Mouse (Mus musculus): ENCODE results near the gene Itpk1.

Itpk1 gene

DNA sequence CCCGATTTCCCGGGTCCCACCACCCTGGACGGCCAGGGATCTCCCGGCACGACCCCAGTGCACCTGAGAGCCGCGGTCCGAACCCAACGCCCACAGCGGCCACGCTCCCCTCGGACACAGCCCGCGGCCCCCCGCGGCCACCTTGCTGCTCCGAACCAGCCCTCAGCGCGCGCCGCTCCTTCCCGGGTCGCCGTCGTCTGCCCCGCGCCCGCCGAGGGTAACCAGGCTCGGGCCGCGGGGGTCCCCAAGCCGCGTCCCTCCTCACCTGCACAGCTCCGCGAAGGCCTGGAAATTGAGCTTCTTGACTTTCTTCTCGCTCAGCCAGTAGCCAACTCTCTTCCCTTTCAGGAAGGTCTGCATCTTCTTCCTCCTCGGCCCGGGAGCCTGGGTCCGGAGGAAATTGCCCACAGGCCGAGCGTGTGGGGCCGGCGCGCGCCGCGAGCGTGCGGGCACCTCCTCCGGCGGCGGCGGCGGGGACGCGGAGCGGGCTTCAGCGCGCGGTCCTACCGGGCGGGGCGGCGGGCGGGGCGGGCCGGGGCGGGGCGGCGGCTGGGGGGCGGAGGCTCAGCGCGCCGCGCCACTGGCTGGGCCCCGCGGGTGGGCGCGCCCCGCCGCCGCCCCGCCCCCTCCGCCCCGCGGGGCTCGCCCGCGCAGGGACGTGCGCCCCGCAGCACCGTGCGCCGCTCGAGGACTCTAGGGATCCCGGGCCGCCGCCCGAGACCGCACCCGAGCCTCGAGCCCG lies at the start of gene Itpk1:
Gene Itpk1, minus strand, starts transcription at position 474 of the 742 bp plus-strand sequence.
- no peak for DNase-seq (ENCODE audit: low read depth, low spot score)

DNA sequence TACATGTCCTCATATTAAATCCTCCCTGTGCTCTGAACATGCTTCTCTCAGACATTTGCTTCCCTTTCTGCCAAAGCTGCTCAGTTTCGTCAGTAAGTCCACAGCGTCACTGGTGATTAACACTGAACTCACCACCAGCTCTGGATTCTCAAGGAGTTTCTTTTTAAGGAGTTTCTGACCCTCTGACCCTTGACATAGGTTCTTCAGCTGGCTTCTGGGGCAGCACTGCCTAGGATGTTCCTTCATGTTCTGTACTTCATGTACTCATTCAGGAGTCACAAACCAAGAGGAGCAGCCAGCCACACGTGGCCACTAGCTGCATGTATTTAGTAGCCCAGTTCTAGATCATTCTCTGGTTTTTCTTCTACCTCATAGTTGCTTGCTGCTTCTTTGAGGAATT lies 43.5 kb upstream of the Itpk1 start:
- DNase-seq (ENCODE audit: low read depth, low spot score): no peak

DNA sequence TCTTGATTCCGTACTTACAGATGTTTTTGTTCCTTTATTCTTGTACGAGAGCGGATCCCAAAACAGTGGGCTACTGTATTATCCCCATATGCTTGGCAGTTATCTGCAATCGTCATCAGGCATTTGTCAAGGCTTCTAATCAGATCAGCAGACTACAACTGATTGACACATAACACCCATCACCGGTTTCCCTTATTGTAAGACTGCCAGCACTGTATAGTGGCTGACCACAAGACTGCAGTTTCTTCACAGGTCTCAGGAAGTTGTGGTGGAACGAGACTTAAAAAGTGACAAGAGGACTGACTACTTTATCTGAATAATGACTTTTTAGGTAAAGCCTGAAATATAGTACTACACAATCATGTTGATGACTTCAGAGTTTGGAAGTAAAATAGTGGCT lies 40.1 kb upstream of the Itpk1 start:
- DNase-seq (ENCODE audit: low read depth, low spot score): peak; percentile 62

DNA sequence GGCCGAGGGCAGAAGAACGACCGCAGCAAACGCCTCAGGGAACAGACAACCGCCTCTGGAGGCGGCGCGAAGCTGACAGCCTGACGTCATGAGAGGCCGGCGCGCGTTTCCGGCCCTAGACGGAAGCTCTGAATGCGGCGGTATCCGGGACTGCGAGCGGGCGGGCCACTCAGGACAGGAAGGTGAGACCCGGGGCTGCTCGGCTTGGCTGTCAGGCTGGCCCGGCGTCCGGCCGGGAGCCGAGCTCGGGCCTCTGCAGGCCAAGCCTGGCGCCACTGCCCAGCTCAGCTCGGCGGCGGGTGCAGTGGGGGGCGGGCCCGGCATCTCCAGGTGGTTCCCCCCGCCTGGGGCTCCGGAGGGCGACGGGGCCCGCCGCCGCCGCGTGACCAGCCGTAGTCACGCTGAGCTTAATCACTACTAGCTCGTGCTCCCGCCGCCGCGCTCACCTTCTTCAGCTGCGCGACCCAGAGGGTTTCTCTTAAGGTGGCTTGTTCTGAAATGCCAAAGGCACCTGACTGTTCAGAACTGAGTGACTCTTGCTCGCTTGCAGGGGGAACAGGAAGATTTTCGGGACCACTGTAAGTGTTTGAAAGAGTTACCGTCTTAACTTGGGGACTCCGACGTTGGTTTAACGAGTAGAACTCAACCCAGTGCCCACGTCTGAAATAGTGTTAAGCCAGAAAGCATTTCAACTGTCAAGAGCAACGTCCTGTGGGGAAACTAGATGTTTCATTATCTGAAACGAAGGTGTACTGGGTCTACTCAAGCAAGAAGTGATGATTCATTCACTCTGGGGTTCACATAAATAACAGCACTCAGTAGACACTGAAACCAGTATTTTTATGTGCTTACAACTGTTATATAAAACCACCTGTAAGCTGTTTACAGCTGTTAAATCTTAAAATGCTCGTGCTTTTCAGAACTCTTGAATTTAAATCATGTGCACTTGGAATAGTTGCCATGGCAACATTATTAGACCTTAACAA lies 39.2 kb upstream of the Itpk1 start, which contains the start of the genes Moap1 and Tmem251:
Gene Moap1, minus strand, starts transcription at position 73 of the 986 bp plus-strand sequence.
Gene Tmem251, plus strand, starts transcription at position 174 of the 986 bp plus-strand sequence.
- DNase-seq (ENCODE audit: low read depth, low spot score): peak; percentile 86

DNA sequence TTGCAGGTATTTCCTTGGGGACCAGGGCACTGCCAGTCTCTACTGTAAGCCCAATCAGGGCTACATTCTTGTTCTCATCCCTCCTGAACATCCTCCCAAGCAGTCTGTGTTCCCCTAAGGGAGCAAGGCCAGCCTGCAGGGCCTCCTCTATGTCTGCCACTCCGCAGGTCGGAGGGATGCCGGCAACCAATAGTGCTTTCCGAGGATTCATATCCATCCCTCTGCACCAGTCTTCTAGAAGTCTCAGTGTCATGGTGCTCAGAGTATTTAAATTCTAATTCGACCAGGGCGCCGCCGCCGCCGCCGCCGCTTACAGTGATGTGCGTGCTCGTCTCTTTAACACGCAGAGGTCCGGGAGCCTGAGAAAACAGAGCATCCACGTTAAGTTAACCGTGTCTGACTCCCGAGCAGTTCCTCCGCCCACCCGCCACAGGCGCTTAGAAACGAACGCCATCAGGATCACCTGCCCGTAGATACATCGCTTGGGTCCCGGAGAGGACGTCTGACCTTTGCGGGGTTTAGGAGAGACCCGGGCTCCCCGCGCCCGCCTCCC lies 38.4 kb upstream of the Itpk1 start:
- DNase-seq (ENCODE audit: low read depth, low spot score): no peak

DNA sequence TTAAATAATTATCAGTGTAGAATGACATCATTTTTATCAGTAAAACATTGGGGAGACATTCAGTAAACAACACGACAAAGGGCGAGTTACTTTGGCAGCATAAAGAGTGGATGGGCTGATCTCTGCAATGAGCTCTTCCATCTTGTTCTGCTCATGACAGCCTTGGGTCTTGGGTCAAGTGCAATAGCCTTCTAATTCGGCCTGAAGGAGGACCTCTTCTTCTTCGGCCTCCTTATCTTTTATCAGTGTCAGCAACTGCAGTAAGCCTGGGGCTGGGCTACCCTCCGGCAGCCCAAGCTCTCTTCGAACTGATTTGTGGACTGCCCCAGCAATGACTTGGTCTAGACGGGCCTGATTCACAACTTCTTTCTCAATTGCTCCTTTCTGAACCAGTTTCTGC lies 37.3 kb upstream of the Itpk1 start:
- no peak for DNase-seq (ENCODE audit: low read depth, low spot score)

DNA sequence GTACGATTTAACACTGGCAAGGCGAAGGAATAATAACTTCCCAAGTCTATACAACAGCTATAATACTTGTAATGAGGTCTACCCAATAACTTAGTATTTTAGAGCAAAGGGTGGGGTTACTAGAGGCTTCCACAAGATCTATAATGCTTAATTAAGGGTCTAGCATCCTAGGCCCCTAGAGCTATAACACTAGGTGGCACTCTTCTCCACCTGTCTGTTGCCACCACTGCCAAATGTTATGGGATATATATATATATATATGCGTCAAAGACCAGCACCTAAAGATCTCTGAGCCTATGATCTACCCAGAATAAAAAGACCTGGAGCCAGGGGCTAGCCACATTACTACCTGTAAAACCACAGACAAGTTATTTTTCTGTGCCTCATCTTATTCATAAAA lies 35.6 kb upstream of the Itpk1 start:
- DNase-seq (ENCODE audit: low read depth, low spot score): peak; percentile 36

DNA sequence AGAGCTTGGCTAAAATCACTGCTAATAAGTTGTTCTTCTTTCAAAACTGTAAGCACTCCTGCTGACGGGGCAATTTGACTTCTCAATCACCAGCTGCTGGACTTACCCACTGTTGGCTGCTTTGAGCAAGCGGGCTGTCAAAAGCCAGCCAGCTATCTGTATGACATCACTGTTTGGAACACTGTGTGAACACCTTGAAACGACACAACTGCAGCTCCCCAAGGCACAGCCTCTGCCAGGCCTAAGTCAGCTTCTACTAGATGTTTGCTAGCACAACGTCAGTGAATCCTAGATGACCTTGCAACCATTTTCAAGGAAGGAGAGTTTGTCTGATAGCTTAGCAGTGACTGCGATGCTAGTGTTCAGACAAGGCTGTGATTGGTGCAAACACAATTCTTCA lies 34.4 kb upstream of the Itpk1 start:
- DNase-seq (ENCODE audit: low read depth, low spot score): no peak

DNA sequence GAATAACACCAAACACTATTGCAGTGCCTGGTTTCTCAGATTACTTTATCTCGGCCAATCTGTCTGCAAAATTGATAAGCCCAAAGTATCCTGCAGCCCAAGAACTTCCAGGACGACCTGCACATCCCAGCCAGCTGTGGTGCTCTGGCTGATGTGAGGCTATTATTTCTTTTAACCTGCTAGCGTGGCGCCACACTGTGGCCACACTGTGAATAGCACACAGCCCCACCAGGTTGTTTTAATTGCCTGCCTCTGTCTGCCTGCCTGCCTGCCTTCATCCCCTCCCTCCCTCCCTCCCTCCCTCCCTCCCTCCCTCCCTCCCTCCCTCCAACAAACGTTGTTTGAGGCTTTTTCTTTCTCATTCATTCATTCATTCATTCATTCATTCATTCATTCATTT lies 28.7 kb upstream of the Itpk1 start:
- DNase-seq (ENCODE audit: low read depth, low spot score): peak; percentile 77

DNA sequence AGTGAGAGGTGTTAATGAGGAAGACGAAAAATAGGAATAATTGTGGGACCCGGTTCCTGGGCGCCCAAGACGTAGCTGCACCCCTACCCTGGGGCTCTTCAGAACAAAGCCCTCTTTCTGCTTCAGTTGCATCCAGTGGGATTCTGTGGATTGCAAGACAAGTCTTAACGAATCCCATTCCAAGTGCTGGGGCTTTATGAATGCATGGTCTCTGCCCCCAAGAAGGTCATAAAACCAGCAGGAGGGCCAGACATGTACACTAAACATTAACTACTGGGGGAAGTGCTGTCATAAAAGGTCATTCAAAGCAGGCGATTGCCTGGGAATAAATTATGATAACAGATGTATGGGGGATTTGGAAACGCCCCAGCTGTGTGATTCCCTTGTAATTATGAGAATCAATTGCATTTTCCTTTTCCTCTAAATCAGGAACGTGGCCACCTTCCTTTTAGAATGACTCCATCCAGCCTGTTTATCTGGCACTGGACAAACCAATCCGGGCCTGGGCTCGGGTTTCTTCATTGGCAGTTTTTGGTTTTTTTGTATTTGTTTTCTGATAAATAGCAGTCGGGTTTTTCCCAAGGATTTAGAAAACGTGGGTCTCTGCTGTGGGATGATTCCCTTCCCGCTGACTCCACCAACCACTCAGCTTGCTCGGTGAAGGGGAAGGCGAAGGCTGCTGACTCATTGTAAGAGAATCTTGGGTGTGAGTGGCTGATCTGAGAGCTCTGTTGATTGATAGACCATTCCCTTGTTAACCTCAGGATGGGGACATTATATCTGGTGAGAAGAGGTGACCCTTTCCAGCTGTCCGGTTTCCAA lies 26.3 kb upstream of the Itpk1 start:
- DNase-seq (ENCODE audit: low read depth, low spot score): peak; percentile 53

DNA sequence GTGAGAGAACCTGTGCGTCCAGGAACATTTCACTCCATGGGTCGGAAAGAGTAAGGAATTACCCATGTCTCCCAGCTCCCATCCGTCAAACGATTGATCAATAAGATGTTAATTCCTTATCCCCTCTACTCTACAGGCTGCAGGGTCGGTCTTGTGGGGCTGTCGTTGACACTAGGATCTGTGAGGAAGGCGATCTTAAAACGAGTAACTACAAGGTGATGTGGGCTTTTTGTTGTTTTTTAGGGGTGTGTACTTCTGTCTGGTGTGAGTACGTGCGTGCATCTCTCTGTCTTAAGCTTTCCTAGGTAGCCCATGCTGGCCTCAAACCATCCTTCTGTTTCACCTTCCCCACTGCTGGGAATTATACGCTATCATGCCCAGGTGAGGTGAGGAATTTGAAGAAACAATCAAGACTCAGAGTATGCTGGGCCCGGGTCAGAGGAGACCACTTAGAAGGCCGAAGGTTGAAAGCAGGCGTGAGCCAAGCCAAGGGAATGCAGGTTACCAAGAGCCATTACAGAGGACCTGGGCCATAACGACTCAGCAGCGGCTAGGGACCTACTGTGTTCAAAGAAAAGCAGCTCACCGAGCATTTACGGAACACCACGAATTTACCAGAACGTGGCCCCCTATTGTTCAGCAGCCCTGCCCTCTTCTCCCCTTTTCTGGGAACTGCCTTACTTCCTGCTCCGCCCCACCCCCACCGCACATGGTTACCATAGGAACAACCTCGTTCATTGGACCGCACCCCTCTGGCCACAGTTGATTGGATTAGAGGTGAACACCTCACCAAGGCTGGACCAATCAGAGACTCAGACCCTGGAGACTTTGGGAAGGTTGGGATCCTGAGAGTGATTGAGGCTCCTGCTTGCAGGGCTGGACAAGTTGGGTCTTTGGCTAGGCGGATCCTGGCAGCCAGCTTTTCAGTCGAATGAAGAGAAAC lies 25.4 kb upstream of the Itpk1 start:
- no peak for DNase-seq (ENCODE audit: low read depth, low spot score)

DNA sequence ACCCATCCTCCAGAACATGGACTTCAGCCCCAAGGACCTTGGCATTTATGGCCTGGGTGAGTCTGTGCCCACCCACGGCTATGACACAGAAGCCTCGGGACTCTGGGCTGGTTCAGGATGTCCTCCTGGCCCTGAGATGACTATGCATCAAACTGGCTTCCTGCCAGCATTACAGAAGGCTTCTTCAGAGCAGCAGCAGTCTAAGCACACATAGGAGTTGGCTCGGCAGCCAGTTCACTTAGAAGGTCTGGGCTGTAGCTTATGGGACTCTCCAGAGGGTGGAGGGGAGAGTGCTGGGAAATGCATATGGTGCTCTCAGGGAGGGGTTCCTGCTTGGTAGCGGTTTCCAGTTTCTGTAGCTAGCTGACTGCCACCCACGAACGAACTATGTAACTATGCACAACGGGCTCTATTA lies 21.0 kb upstream of the Itpk1 start:
- peak; percentile 42 for DNase-seq (ENCODE audit: low read depth, low spot score)

DNA sequence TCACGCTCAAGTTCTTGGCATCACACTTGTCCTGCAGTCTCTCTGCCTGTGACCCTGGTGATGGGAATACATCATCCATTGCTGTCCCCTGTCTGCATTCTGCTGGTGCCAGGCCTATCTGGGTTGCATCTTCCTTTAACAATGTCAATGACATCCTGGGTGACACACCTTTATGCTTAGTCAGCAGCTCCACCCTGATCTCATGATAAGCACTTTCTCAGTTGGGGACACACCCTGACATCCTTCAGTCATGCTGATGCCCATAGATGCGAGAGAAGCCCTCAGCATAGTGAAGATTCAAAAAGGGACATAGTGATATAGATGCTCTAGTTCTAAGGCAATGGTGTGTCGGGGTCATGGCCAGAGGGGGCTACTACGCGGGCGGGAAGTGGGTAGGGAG lies 20.4 kb upstream of the Itpk1 start:
- no peak for DNase-seq (ENCODE audit: low read depth, low spot score)

DNA sequence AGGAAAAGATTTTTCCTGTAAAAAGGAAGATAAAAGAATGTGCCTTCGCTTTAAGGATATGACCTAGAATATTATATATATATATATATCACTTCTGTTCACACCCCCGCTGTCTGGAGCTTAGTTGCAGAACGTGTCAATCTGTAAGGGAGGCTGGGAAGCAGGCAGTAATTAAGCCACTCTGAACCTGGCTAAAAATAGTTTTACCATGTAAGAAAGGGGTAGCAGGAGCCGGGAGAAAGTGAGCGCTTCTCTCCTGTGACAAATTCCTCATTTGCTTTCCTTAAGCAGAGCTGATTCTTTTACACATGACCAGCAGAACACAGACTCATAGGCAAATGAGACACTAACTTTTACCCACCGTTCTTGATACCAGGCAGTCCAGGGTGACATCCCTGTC lies 19.1 kb upstream of the Itpk1 start:
- DNase-seq (ENCODE audit: low read depth, low spot score): no peak

DNA sequence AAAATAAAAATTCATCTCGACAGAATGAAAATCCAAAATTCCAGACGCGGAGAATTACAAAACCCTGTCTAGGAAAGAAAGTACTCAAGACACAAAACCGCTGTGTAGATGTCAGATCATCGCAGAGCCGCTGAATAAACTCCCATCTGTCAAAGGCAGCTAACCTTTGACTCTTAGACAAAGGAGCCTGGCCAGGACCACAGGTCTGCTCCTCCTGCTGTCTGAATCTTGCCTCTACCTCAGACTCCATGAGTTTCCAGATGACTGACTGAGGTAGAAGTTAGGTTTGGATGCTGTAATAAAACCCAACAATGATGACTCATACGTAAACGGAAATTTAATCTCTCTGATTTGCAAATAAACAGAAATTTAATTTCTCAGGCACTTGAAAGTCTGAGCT lies 18.2 kb upstream of the Itpk1 start:
- peak; percentile 42 for DNase-seq (ENCODE audit: low read depth, low spot score)

DNA sequence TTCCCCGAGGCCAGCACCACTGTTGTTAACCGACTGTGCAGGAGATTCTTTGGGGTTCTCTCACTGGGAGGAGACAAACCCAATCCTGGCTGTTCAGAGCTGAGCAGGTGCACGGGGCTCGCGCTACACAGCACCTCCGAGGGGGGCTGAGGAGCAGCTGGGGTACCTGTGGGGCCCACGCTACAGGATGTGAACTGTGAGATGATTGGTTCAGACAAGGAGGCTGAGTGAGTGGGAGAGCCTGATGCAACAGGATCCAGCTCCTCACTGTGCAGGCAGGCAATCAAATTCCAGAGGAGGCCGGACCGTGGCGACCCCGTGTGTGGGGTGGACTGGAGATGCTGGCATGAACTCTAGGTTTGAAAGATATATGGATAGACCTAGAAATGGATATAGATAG lies 17.7 kb upstream of the Itpk1 start:
- no peak for DNase-seq (ENCODE audit: low read depth, low spot score)

DNA sequence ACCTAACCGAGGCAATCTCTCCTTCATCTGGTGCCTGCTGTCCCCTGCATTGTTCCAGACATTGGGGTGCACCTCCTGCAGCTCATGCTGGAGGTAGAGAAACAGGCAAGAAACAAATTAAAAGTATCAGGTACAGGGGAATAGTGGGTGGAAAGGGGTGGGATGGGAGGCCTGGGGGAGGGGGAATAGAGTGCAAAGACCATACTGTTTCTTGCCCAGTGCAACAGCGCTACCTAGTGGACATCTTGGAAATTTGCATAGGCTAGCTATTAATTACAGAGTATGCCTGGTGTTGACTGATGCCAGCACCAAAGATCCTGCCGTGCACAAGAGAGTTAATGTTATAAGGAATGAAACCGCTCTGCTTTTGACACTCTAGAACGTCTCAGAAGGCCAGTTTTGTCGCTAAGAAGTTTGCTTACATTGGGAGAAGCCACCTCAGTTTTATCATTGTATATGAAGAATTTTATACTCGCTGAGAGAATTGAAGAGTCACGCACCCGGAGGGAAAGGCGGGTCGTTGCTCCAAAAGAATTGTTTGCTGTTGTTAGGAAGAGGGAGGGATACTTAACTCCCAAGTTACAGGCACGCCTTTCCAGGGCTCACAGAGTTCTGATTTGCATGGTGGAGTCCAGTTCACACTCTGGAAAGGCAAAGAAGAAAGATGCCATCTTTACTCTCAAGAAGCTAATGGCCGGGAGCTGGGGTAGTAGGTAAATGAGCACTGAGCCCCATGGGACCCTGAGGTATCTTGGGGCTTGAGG lies 15.0 kb upstream of the Itpk1 start:
- DNase-seq (ENCODE audit: low read depth, low spot score): peak; percentile 46

DNA sequence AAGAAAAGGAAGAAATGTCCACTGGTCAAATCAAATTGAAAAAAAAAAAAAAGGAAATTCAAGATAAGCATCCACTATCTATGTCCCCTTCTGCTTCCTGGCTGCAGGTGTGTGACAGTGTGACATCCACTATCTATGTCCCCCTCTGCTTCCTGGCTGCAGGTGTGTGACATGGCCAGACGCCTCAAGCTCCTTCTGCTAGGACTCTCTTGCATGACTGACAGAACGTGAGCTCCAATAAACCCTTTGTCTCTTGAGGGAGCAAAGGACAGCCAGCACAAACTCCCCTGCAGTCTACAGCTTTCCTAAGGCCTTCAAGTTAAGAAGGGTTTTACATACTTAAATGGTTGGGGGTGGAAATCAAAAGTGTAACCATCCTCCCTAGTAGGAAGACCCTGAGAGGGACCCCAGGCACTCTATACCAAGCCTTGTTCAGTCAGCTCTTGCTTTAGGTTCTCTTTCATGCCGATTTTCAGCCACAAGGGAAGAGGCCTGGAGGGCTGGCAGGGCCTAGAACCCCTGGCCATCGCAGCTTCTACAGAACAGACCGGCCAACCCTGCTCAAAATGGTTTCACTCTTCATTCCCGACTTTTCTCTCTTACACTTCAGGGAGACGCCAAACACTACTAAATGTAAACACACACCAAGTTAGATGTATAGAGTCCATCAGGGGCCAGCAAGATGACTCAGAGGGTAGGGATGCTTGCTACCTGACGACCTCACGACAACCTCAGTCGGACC lies 10.1 kb upstream of the Itpk1 start:
- DNase-seq (ENCODE audit: low read depth, low spot score): no peak

DNA sequence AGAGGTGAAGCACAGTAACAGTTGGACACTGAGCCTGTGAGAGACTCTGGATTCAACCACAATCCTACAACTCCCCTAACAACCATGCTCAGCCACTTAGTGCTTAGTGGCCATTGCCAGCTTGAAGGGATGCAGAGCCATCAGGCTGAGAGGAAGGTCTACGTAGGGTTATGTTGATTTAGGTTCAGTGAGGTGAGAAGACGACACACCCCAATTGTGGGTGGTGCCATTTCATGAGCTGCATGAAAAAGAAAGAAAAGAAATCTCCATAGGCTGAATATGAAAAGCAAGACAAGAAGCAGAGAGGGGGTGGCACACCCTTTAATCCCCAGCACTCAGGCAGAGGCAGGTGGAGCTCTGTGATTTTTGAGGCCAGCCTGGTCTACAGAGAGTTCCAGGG lies 9.4 kb upstream of the Itpk1 start:
- DNase-seq (ENCODE audit: low read depth, low spot score): no peak

All from 3T3-L1 (cell line).